Mouse (Mus musculus) heart, embryonic 10.5 days (tissue): Measurements from ENCODE around the gene Cd3e. TPM values are rescaled to one million over a fixed set of nuclear protein-coding genes. Genes with fewer than 3 reads are reported as not detected.
"Not testable (repeated sequence)": the region's sequence is repeated elsewhere in the genome, so short reads cannot be mapped to it uniquely, and the experiment has no call there.

Experiments
- DNase-seq: peaks from one replicate; pipeline ENCODE4 v3.0.0-alpha.2; 2017; ENCODE audit warnings: low spot score
- H3K27ac ChIP-seq: fragments of 300-500 bp; sonication (generic); 2 replicates; pipeline ENCODE4 v1.5.1; 2016; ENCODE audit warnings: mild to moderate bottlenecking
- H3K27me3 ChIP-seq: fragments of 300-500 bp; sonication (generic); 2 replicates; pipeline ENCODE4 v1.6.1; 2016; ENCODE audit warnings: mild to moderate bottlenecking; ENCODE audit not compliant: poor library complexity, insufficient read depth, severe bottlenecking
- H3K36me3 ChIP-seq: fragments of 300-500 bp; sonication (generic); 2 replicates; pipeline ENCODE4 v1.6.1; 2016; ENCODE audit warnings: mild to moderate bottlenecking, moderate library complexity
- H3K4me1 ChIP-seq: fragments of 300-500 bp; sonication (generic); 2 replicates; pipeline ENCODE4 v1.6.1; 2016; ENCODE audit warnings: mild to moderate bottlenecking
- H3K4me3 ChIP-seq: fragments of 300-500 bp; sonication (generic); 2 replicates; pipeline ENCODE4 v1.5.1; 2016; ENCODE audit warnings: mild to moderate bottlenecking, moderate library complexity
- H3K9me3 ChIP-seq: fragments of 300-500 bp; sonication (generic); 2 replicates; pipeline ENCODE4 v1.6.1; 2016; ENCODE audit warnings: mild to moderate bottlenecking, moderate library complexity
- WGBS: fragments of 180-500 bp; shearing (Covaris S2); methylation state at CpG from one replicate; pipeline ENCODE4 v1.1.7; 2016; 5-methylcytosine and 5-hydroxymethylcytosine counted together
- polyA plus RNA-seq: library from polyadenylated mRNA; unstranded; fragments of >200 nt; fragmentation: Nextera tagmentation; extraction: Ambion mirVana; gene quantifications from 2 replicates; pipeline ENCODE4 v1.2.1, GENCODE M21; 2016

The Cd3e gene
- polyA plus RNA-seq, 1 experiment from 2014 or later, result not detected

- Histone ChIP-seq H3K36me3 (no peaks in the 10 kb centered on the region), H3K4me3 (no peak overlapping the region), H3K9me3 (no peaks in the 10 kb centered on the region), H3K27me3 (peaks cover 7% of the 10 kb centered on the region; the same call in 1 of the 2 replicates), H3K4me1 (peaks cover 9% of the 10 kb centered on the region; the same call in 1 of the 2 replicates), H3K27ac (peak overlapping the region; percentile 42)
- WGBS, result 68% methylated on average over 3 of the region's 3 CpGs
- no peak for DNase-seq
Observed at GRCm38 (mm10) chr9:44985721-44986161, 23.7 kb downstream of the Cd3e start.

DNA sequence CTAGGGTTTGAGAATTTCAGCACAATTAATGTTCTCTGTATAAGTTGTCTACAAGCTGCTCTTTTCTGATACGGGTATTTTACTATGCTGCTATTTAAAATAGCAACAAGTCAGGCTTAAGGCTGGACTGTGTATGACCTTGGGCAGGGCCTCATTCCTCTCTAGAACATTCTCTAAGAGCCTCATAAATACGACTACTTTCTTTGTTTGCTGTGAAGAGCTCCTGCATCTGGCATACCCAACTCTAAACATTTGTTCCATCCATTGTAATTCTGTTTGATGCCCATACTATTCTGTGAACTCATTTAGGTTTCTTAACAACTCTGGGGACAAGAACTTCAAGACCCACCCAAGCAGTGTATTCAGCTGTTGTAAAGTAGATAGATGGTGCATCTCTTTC, 26.4 kb downstream of the Cd3e start:
- Histone ChIP-seq H3K36me3 (no peaks in the 10 kb centered on the region), H3K4me3 (no peak overlapping the region), H3K27me3 (peaks cover 7% of the 10 kb centered on the region; the same call in 1 of the 2 replicates), H3K4me1 (peaks cover 11% of the 10 kb centered on the region; the same call in 1 of the 2 replicates), H3K27ac (no peak overlapping the region), H3K9me3 (no peaks in the 10 kb centered on the region)
- 60% methylated on average over 2 of the region's 2 CpGs for WGBS
- no peak for DNase-seq

DNA sequence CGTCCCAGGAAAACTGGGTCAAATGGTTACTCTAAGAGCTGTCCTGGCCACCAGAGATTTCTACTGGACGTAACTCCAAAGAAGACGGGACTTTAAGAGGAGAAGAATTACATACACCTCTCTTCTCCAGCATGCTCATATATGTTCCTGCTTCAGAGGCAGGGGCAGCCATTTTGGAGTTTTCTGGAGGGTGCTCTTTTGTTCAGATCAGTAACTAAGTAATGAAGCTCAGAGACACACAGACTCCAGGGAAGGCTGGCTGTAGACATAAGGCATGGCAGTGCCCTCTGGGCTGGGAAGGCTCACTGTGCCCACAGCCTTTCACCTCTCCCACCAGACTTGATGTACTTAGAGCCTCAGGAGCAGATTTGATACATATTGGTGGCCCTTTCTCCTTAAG, 26.9 kb downstream of the Cd3e start:
- Histone ChIP-seq H3K4me3 (no peak overlapping the region), H3K9me3 (no peaks in the 10 kb centered on the region), H3K36me3 (no peaks in the 10 kb centered on the region), H3K27me3 (peaks cover 9% of the 10 kb centered on the region; the same call in 1 of the 2 replicates), H3K27ac (no peak overlapping the region), H3K4me1 (peaks cover 11% of the 10 kb centered on the region; the same call in 1 of the 2 replicates)
- DNase-seq, result no peak
- WGBS, result 77% methylated on average over 3 of the region's 3 CpGs

DNA sequence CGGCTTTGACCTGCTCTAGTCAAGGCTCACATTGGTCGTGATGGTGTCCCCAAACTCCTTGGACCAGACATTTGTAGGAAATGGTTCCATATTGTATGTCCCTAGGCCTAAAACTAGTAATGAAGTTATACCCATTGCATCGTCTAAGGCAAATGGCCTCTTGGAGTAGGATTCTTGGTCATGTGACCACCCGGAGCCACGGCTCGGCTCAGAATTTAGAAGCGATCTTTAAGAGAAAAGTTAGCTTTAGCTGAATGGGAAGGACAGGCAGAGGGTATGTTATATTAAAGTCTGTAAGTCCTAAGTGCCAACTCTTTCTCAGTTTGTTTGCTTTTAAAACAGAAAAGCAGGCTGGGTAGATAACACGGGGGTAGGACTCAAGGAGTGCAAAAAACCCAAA, 27.3 kb downstream of the Cd3e start:
- Histone ChIP-seq H3K4me1 (peaks cover 11% of the 10 kb centered on the region; the same call in 1 of the 2 replicates), H3K27ac (no peak overlapping the region), H3K27me3 (peaks cover 13% of the 10 kb centered on the region; the same call in 1 of the 2 replicates), H3K4me3 (no peak overlapping the region), H3K9me3 (no peaks in the 10 kb centered on the region), H3K36me3 (no peaks in the 10 kb centered on the region)
- DNase-seq, result no peak
- WGBS, result 80% methylated on average over 8 of the region's 8 CpGs

DNA sequence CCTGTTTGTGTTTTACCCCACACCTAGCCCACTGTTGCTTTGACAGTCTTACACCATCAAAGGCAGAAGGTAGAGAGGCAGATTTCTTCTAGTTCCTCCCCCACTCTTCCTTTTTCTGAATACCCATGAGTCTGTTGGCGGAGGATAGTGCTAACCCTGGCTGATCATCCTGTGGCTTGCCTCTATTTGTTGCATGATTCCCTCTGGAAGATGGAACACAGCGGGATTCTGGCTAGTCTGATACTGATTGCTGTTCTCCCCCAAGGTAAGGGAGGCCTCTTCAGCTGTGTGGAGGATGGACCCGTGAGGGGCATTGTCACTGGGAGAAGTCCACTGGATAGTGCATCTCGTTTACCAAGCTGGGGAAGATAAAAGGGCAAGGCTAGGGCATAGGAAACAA, 27.8 kb downstream of the Cd3e start, which contains the start of gene Cd3d:
Gene Cd3d, plus strand, starts transcription at position 111 of the 400 bp plus-strand sequence.
- H3K27ac ChIP-seq, result no peak within 1 kb of the TSS
- no peak for DNase-seq
- 77% methylated on average over 4 of the region's 4 CpGs for WGBS
- H3K9me3 ChIP-seq, result no peaks in the 10 kb centered on the region
- H3K4me1 ChIP-seq, result peaks cover 8% of the 10 kb centered on the region; the same call in 1 of the 2 replicates
- H3K36me3 ChIP-seq, result no peaks in the 10 kb centered on the region
- no peak within 1 kb of the TSS for H3K4me3 ChIP-seq
- H3K27me3 ChIP-seq, result peaks cover 13% of the 10 kb centered on the region; the same call in 1 of the 2 replicates

DNA sequence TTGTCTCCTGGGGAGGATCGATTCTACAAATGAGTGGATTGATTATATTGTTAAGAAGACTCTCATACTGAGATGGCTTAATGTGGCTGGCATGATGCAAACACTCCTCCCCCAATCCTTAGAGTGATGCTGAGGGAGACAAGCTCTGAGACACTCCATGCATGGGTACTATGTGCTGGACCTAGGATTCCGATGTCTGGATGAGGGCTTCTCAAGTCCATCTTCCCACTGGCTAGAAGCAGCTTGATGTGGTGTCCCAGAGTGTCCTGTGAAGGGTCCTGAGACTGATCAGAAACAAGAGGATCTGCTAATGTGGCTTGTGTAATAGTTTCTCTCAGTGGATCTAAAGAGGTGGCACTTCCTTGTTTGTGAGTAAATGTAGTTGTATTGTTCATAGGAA, 28.3 kb downstream of the Cd3e start:
- DNase-seq, result no peak
- H3K9me3 ChIP-seq, result no peaks in the 10 kb centered on the region
- 0 out of 2 replicates have a peak, but pooled peaks cover 3% of the 10 kb centered on the region for H3K4me1 ChIP-seq
- WGBS, result 80% methylated on average over 2 of the region's 2 CpGs
- no peaks in the 10 kb centered on the region for H3K36me3 ChIP-seq
- H3K27ac ChIP-seq, result no peak overlapping the region
- peaks cover 17% of the 10 kb centered on the region; the same call in 1 of the 2 replicates for H3K27me3 ChIP-seq
- H3K4me3 ChIP-seq, result no peak overlapping the region

GRCm38 (mm10) chr9:44980242-44980641, 29.2 kb downstream of the Cd3e start, which contains the start of gene Cd3g:
Cd3g (minus strand) TSS chr9:44980431.
- no peak within 1 kb of the TSS for H3K27ac ChIP-seq
- DNase-seq, result no peak
- 0 out of 2 replicates have a peak, but pooled peaks cover 2% of the 10 kb centered on the region for H3K4me1 ChIP-seq
- 51% methylated on average over 3 of the region's 3 CpGs for WGBS
- peaks cover 15% of the 10 kb centered on the region; the same call in 1 of the 2 replicates for H3K27me3 ChIP-seq
- H3K36me3 ChIP-seq, result no peaks in the 10 kb centered on the region
- H3K4me3 ChIP-seq, result no peak within 1 kb of the TSS
- H3K9me3 ChIP-seq, result no peaks in the 10 kb centered on the region

DNA sequence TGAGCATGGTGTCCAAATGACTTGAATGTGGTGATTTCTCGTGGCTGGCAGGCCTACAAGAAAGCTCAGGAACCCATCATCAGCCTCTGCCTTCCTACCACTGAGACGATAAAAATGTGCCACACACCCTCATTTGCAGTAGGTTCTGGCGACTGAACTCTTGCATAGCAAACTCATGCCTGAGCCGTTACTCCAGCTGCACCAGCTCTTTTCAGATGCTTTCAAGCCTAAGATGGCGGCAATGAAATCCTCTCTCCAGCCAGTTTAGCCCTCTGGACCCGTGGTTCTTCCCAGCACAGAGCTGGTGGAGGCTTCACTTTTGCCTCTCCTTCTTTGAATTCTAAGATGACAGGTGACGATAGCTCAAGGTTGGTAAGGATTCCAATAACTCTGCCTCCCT, 29.6 kb downstream of the Cd3e start:
- WGBS, result 70% methylated on average over 7 of the region's 7 CpGs

GRCm38 (mm10) chr9:44977813-44978212, 31.6 kb downstream of the Cd3e start:
- 0 out of 2 replicates have a peak, but pooled peaks cover 2% of the 10 kb centered on the region for H3K4me1 ChIP-seq
- DNase-seq, result no peak
- peaks cover 23% of the 10 kb centered on the region; the same call in 1 of the 2 replicates for H3K27me3 ChIP-seq
- no peaks in the 10 kb centered on the region for H3K9me3 ChIP-seq
- H3K27ac ChIP-seq, result no peak overlapping the region
- H3K36me3 ChIP-seq, result no peaks in the 10 kb centered on the region
- no peak overlapping the region for H3K4me3 ChIP-seq
- WGBS, result 64% methylated on average over 6 of the region's 6 CpGs

More for the DNA sequence above, 29.6 kb downstream of the Cd3e start:
- Histone ChIP-seq H3K4me3 (no peak overlapping the region), H3K4me1 (0 out of 2 replicates have a peak, but pooled peaks cover 2% of the 10 kb centered on the region), H3K27me3 (peaks cover 10% of the 10 kb centered on the region; the same call in 1 of the 2 replicates), H3K27ac (no peak overlapping the region), H3K36me3 (no peaks in the 10 kb centered on the region), H3K9me3 (no peaks in the 10 kb centered on the region)
- DNase-seq, result no peak

- H3K27ac ChIP-seq, result no peak overlapping the region
- 40% methylated on average over 1 of the region's 1 CpGs for WGBS
Observed at GRCm38 (mm10) chr9:44969450-44969849, 40.0 kb downstream of the Cd3e start.

DNA sequence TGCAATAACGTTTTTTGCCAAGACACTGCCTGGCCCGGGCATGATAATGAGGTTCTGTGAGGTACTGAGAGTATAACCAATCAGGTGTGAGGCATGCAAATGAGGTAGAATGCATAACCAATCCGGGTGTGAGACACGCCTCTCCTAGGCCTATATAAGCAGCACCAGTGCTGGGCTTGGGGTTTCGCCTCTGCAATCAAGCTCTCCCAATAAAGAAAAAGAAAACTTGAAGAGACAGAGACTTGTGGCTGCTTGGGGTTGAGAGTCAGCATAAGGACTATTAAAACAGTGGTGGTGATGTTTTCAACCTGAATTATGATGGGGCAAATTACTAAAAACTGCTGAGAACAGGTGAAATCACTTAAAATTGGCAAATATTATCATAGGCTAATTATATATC, 41.7 kb downstream of the Cd3e start:
- H3K27ac ChIP-seq, H3K4me3 ChIP-seq, H3K27me3 ChIP-seq, DNase-seq, H3K9me3 ChIP-seq, H3K36me3 ChIP-seq: not testable (repeated sequence)
- WGBS, result 84% methylated on average over 5 of the region's 5 CpGs
- peaks cover 12% of the 10 kb centered on the region for H3K4me1 ChIP-seq

More at GRCm38 (mm10) chr9:44969450-44969849, 40.0 kb downstream of the Cd3e start:
- H3K27me3 ChIP-seq, result peaks cover 13% of the 10 kb centered on the region; the same call in 1 of the 2 replicates
- H3K4me3 ChIP-seq, result no peak overlapping the region
- no peak for DNase-seq
- peaks cover 7% of the 10 kb centered on the region for H3K4me1 ChIP-seq
- H3K9me3 ChIP-seq, result no peaks in the 10 kb centered on the region
- H3K36me3 ChIP-seq, result no peaks in the 10 kb centered on the region

GRCm38 (mm10) chr9:44966815-44967242, 42.6 kb downstream of the Cd3e start:
- H3K4me3 ChIP-seq, result no peak overlapping the region
- H3K27me3 ChIP-seq, result no peaks in the 10 kb centered on the region
- H3K4me1 ChIP-seq, result peaks cover 12% of the 10 kb centered on the region
- no peaks in the 10 kb centered on the region for H3K9me3 ChIP-seq
- 22% methylated on average over 3 of the region's 3 CpGs for WGBS
- no peak overlapping the region for H3K27ac ChIP-seq
- DNase-seq, result peak; percentile 85
- H3K36me3 ChIP-seq, result peaks cover 8% of the 10 kb centered on the region

DNA sequence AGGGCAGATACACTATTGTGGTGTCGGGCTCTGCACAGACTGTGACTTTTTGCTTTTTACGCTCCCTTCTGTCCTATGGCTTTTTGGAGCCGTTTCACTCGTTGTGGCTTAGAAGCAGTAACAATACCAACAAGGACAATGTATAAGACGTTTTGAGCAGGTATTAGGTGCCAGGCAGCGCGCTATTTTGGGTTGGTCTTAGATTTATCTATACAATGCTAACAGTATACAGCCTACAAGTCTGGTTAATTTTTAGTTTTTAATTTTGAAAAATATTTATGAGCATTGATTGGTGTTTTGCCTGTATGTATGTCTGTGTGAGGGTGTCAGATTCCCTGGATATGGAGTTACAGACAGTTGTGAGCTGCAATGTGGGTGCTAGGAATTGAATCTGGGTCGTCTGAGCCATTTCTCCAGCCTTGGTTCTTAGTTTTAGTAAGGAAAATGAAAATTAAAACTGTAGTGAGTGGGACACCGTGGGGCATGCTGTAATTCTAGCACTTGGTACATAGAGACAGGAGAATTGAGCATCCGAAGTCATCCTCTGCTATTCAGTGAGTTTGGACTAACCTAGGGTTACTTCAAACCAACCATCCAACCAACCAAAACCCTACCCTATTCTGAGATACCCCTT, 43.5 kb downstream of the Cd3e start:
- Histone ChIP-seq H3K4me3 (peak overlapping the region; percentile 93), H3K36me3 (peaks cover 17% of the 10 kb centered on the region), H3K9me3 (no peaks in the 10 kb centered on the region), H3K4me1 (peaks cover 12% of the 10 kb centered on the region), H3K27ac (peak overlapping the region; percentile 87), H3K27me3 (no peaks in the 10 kb centered on the region)
- whole genome bisulfite sequencing, result 12% methylated on average over 10 of the region's 10 CpGs
- DNase-seq, result no peak
